Mouse (Mus musculus) intestine, embryonic 16.5 days (tissue): ENCODE data around the gene Frmd8. TPM values are rescaled to one million over a fixed set of nuclear protein-coding genes. Genes with fewer than 3 reads are reported as not detected.
"Not testable (repeated sequence)": the region's sequence is repeated elsewhere in the genome, so short reads cannot be mapped to it uniquely, and the experiment has no call there.

Source experiments
- ATAC-seq: fragments of 200-750 bp; cut with Nextera tagmentation; 2 replicates; pipeline ENCODE4 v1.8.0; 2017; ENCODE audit warnings: moderate TSS enrichment, moderate library complexity
- H3K27ac ChIP-seq: fragments of 300-500 bp; sonication (generic); 2 replicates; pipeline ENCODE4 v1.5.1; 2014; ENCODE audit warnings: mild to moderate bottlenecking, low read length
- H3K27me3 ChIP-seq: fragments of 300-500 bp; sonication (generic); replicated peaks from 2 replicates; pipeline ENCODE4 v1.6.1; 2014; ENCODE audit warnings: low read length, control low read depth, mixed read lengths; ENCODE audit not compliant: control insufficient read depth, insufficient read depth
- H3K36me3 ChIP-seq: fragments of 300-500 bp; sonication (generic); 2 replicates; pipeline ENCODE4 v1.6.1; 2014; ENCODE audit warnings: low read length, control low read depth; ENCODE audit not compliant: control insufficient read depth, insufficient read depth
- H3K4me1 ChIP-seq: fragments of 300-500 bp; sonication (generic); 2 replicates; pipeline ENCODE4 v1.6.1; 2014; ENCODE audit warnings: low read length, control low read depth, mixed read lengths; ENCODE audit not compliant: control insufficient read depth, insufficient read depth
- H3K4me2 ChIP-seq: fragments of 300-500 bp; sonication (generic); 2 replicates; pipeline ENCODE4 v1.6.1; 2014; ENCODE audit warnings: low read depth, low read length, control low read depth
- H3K4me3 ChIP-seq: fragments of 300-500 bp; sonication (generic); 2 replicates; pipeline ENCODE4 v1.5.1; 2014; ENCODE audit warnings: mild to moderate bottlenecking, low read length
- H3K9ac ChIP-seq: fragments of 300-500 bp; sonication (generic); 2 replicates; pipeline ENCODE4 v1.6.1; 2014; ENCODE audit warnings: low read depth, low read length
- H3K9me3 ChIP-seq: fragments of 300-500 bp; sonication (generic); 2 replicates; pipeline ENCODE4 v1.6.1; 2016; ENCODE audit warnings: low read length, control low read depth; ENCODE audit not compliant: control insufficient read depth
- WGBS: fragments of 180-500 bp; shearing (Covaris S2); extraction: QIAGEN DNeasy Blood & Tissue Kit; methylation state at CpG from one replicate; pipeline ENCODE4 v1.1.7; 2014; 5-methylcytosine and 5-hydroxymethylcytosine counted together
- polyA plus RNA-seq: library from polyadenylated mRNA; unstranded; fragments of >200 nt; fragmentation: Nextera tagmentation; extraction: Ambion mirVana; gene quantifications from 2 replicates; pipeline ENCODE4 v1.2.1, GENCODE M21; 2015

Gene Frmd8
- polyA plus RNA-seq, 1 experiment from 2014 or later = 31.1 TPM

GRCm38 (mm10) chr19:5818590-5818977 lies 56.5 kb downstream of the Frmd8 start:
- Histone ChIP-seq H3K27ac (0 out of 2 replicates have a peak overlapping the region, but pooled peaks have one; percentile 46), H3K27me3 (no peaks in the 10 kb centered on the region), H3K9ac (0 out of 2 replicates have a peak overlapping the region, but pooled peaks have one; percentile 43), H3K4me3 (no peak overlapping the region), H3K9me3 (no peaks in the 10 kb centered on the region), H3K36me3 (no peaks in the 10 kb centered on the region), H3K4me1 (peaks cover 46% of the 10 kb centered on the region), H3K4me2 (no peak overlapping the region)
- no peak for ATAC-seq
- WGBS = 70% methylated on average over 6 of the region's 6 CpGs

DNA sequence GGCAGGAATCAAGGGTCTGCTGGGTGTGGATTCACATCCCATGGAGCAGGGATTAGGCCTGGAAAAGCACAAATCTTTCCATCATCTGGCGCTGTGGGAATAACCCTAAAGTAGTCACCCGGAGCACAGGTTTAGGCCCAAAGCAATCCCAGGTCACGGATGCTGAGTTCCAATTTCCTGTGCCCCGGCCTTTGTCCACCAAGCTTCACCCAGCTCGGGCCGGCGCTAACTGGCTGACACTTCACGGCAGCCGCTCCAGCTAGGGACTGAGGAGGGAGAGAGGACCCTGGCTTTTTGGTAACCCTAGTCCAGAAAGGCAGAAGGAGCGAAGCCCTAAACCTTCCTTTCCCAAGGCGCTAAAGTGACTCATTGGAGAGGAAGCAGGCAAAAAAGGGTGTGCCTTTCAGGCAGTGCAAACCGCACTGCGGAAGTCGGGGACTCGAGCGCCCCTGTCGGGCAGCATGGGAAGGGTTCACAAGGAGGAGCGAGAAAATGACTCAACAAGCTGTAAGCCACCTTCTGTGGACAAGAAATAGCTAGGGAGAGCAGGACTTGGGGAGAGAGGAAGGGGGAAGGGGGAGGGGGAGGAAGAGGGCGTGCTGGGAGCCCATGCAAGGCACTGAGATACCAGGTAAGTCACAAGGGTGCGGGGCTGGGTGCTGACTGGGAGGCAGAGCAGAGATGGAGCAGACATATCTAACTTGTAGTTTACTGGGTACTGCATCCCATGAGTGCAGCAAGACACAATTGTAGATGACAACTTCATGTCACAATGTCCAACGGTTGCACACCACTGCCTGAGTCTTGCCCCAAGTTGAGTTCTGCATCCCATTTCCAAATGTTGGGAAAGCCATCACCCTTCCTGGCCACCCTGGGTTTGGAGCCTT lies 57.1 kb downstream of the Frmd8 start:
- WGBS = 23% methylated on average over 21 of the region's 21 CpGs
- Histone ChIP-seq H3K9ac (peak overlapping the region; percentile 72), H3K4me3 (peak overlapping the region; percentile 28; the same call in 1 of the 2 replicates), H3K36me3 (no peaks in the 10 kb centered on the region), H3K4me2 (peak overlapping the region; percentile 50), H3K4me1 (peaks cover 41% of the 10 kb centered on the region), H3K27me3 (no peaks in the 10 kb centered on the region), H3K9me3 (no peaks in the 10 kb centered on the region), H3K27ac (peak overlapping the region; percentile 90)
- peak; percentile 68 for ATAC-seq

- H3K36me3 ChIP-seq = no peaks in the 10 kb centered on the region
- no peak overlapping the region for H3K4me3 ChIP-seq
- no peak overlapping the region for H3K4me2 ChIP-seq
- peaks cover 49% of the 10 kb centered on the region for H3K4me1 ChIP-seq
- peak; percentile 78 for ATAC-seq
- H3K9ac ChIP-seq = no peak overlapping the region; the same call in 1 of the 2 replicates
- H3K27me3 ChIP-seq = no peaks in the 10 kb centered on the region
- H3K9me3 ChIP-seq = no peaks in the 10 kb centered on the region
- 57% methylated on average over 4 of the region's 4 CpGs for WGBS
- peak overlapping the region; percentile 89 for H3K27ac ChIP-seq
These were observed 59.1 kb downstream of the Frmd8 start for GRCm38 (mm10) chr19:5815928-5816327.

DNA sequence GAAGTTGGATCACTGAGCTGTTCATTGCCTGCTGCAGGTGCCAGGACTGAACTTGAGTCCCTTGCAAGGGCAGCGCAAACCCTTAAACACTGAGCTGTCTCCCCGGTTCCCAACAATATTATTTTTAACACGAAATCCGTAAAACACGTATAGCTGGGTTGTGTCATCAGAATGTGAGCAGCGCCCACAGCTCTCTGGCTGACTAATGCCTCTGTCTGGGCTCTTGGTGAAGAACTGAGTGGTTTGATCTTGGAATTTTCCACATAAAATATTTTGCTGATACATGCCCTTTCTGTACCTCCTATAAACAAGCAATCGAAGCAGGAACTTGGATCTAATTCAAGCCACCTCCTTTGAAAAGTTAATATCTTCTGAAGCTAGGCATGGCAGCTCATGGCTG lies 60.1 kb downstream of the Frmd8 start:
- H3K4me1 ChIP-seq = peaks cover 58% of the 10 kb centered on the region
- WGBS = 68% methylated on average over 7 of the region's 7 CpGs

DNA sequence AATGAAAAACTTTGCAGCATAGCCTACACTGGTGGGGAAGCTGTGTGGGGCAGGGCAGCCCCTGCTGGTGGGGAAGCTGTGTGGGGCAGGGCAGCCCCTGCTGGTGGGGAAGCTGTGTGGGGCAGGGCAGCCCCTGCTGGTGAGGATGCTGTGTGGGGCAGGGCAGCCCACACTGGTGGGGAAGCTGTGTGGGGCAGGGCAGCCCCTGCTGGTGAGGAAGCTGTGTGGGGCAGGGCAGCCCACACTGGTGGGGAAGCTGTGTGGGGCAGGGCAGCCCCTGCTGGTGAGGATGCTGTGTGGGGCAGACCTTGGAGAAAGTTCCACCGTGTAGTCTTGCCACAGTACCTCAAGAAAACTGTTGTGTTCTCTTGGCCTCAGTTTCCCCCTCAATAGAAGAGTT lies 61.0 kb downstream of the Frmd8 start:
- H3K36me3 ChIP-seq, ATAC-seq, H3K27ac ChIP-seq, H3K27me3 ChIP-seq, H3K9me3 ChIP-seq, H3K4me2 ChIP-seq, H3K9ac ChIP-seq, H3K4me3 ChIP-seq: not testable (repeated sequence)
- 52% methylated on average over 1 of the region's 1 CpGs for WGBS
- peaks cover 61% of the 10 kb centered on the region for H3K4me1 ChIP-seq

More for the DNA sequence above, 60.1 kb downstream of the Frmd8 start:
- no peaks in the 10 kb centered on the region for H3K36me3 ChIP-seq
- H3K9ac ChIP-seq = no peak overlapping the region
- no peaks in the 10 kb centered on the region for H3K9me3 ChIP-seq
- no peaks in the 10 kb centered on the region for H3K27me3 ChIP-seq
- H3K4me3 ChIP-seq = no peak overlapping the region
- no peak overlapping the region; the same call in 1 of the 2 replicates for H3K27ac ChIP-seq
- H3K4me2 ChIP-seq = no peak overlapping the region
- no peak for ATAC-seq

DNA sequence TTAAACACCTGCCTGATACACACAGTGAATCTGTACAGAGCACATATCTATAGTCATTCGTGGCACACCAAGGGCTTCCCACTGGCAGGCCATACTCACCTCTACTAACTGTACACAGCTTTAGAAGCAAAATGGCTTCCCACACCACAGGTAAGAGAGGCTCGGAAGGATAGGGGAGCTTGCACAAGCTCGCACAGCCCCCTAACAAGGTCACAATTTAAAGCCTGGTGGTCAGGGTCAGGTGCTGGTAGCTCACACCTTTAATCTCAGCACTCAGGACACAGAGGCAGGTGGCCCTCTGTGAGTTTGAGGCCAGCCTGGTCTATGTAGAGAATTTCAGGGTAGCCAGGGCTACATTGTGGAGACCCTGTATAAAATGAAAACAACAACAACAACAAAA lies 61.5 kb downstream of the Frmd8 start:
- Histone ChIP-seq H3K4me3 (no peak overlapping the region), H3K36me3 (no peaks in the 10 kb centered on the region), H3K4me2 (no peak overlapping the region), H3K9ac (no peak overlapping the region), H3K27ac (no peak overlapping the region), H3K27me3 (no peaks in the 10 kb centered on the region), H3K4me1 (peaks cover 64% of the 10 kb centered on the region), H3K9me3 (no peaks in the 10 kb centered on the region)
- ATAC-seq = no peak
- WGBS = 88% methylated on average over 3 of the region's 3 CpGs

DNA sequence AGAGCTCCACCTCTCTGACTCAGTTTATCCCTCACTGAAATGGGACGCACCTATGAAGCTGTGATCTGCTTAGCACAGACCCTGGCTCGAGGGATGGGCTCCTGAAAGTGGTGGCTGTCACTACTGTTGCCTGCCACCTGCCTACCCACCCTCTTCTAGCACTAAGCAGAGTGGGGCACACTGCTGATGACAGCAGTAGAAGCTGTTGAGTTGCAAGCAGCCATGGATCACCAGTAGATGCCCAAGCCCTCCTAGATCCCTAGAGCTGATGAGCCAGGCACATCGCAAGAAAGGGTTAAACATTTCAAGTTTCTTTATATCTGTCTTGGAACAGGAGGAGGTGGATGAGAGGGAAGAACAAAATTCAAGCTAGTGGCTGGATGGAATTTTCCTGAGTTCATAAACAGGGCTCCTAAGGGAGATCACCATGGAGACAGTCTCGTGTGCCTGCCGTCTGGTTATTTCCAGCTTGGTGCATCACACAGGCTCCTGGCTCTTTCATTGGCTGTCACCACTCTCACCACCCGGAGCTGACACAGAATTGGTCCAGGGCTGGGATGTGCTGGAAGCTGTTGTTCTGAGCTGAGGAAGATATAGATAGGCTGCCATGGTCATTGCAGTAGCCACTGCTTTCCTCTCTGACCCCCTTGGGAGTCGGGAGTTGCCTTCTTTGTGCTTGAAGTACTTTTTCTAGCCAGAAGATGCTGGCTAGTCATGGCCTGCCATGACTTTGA lies 63.1 kb downstream of the Frmd8 start:
- Histone ChIP-seq H3K36me3 (no peaks in the 10 kb centered on the region), H3K4me2 (peak overlapping the region; percentile 3; the same call in 1 of the 2 replicates), H3K4me3 (no peak overlapping the region), H3K27ac (peak overlapping the region; percentile 97), H3K9me3 (no peaks in the 10 kb centered on the region), H3K4me1 (peaks cover 65% of the 10 kb centered on the region), H3K27me3 (no peaks in the 10 kb centered on the region), H3K9ac (no peak overlapping the region)
- peak; percentile 53 for ATAC-seq
- WGBS = 48% methylated on average over 7 of the region's 7 CpGs

DNA sequence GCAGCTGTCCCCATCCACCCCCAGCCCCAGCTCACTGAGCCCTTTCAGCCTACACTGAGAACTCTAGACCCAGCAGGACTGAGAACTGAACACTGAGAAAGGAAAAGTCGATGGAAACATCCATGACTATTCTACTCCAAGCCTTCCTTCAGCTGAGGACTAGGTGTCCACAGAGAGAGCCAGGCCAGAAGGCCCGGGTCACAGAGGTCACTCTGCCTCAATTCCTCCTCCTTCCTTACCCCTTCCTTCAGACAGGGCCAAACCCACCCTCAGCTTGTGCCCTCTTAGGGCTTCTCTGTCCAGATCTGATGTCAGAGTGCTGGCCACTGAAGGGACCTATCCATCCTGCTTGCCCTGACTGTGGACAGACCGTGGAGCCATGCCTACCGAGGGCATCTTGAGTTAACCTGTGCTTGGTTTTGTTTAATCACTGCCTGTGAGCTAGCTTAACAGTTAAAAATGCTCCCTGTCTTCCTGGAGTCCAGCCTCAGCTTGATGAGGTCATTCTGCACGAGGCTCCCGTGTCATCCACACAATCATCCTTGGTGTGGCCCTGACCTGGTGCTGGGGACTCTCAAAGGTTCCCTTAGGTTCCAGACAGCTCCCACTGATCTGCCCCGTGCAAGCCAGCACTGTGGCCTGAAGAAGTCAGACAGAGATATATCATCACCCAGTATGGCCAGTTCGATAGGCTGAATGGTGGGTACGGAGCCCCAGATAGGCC lies 64.1 kb downstream of the Frmd8 start:
- Histone ChIP-seq H3K4me1 (peaks cover 71% of the 10 kb centered on the region), H3K27ac (peak overlapping the region; percentile 97), H3K36me3 (no peaks in the 10 kb centered on the region), H3K9me3 (no peaks in the 10 kb centered on the region), H3K4me3 (no peak overlapping the region), H3K9ac (peak overlapping the region; percentile 52), H3K4me2 (peak overlapping the region; percentile 2; the same call in 1 of the 2 replicates), H3K27me3 (no peaks in the 10 kb centered on the region)
- 51% methylated on average over 9 of the region's 9 CpGs for WGBS
- peak; percentile 21 for ATAC-seq
